Comparison of ENCODE assay signal across 9 mouse cellular contexts in the genomic region with DNA sequence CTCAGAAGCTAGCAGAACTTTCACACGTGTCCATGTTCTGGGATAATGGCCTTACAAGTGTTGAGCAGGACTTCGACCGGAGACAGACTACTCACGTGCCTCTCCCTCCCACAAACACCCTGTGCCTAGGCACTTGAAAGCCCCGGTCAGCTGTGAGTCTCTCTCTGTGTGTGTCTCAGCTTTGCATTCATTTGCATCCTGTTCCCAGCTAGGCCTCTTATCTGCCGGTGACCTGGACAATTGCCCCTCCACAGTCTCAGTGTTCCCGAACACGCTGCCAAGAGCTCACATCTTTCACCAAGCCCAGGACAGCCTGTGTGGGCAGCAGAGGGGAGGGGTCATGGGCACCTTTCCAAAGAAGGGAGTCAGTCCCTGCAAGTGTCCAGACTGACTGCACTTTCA. TPM values are rescaled to one million over a fixed set of nuclear protein-coding genes. Genes with fewer than 3 reads are reported as not detected.
A peak's percentile ranks its signal among the peaks of the same experiment; 100 is the strongest.
DNase-seq lines count a peak whose midpoint lies in the region; ATAC-seq and TF ChIP-seq lines count a peak whose summit lies in the region.
"Had no signal": no experiment of that assay in that cellular context is flagged by ENCODE, and none has a peak within 500 bp of the region (broad histone marks: within the 10 kb centered on the region; RNA-seq: fewer than 3 reads in every experiment).

No protein-coding gene starts in this region.

- H3K4me2 ChIP-seq in forebrain, embryonic 14.5 days (ENCODE audit: low read length): peak overlapping the region; percentile 79
- peak overlapping the region; percentile 97 for H3K4me2 ChIP-seq in intestine, embryonic 16.5 days (ENCODE audit: low read depth, low read length)
- H3K4me2 ChIP-seq in lung, embryonic 16.5 days (ENCODE audit: low read depth, low read length): peak overlapping the region; percentile 98

- TF ChIP-seq POLR2A in liver, adult 2 months (IDR thresholded peaks at IDR 0.05; ENCODE audit: extremely low read depth, insufficient read depth, low read length): no peak

- no peaks in the 10 kb centered on the region for H3K36me3 ChIP-seq in liver, adult 2 months (ENCODE audit: control insufficient read depth, insufficient read depth, low read length)
- no peaks in the 10 kb centered on the region for H3K36me3 ChIP-seq in forebrain, embryonic 14.5 days (ENCODE audit: control insufficient read depth, insufficient read depth, low read length)
- no peaks in the 10 kb centered on the region for H3K36me3 ChIP-seq in intestine, embryonic 16.5 days (ENCODE audit: control insufficient read depth, insufficient read depth, low read length)
- H3K36me3 ChIP-seq in lung, embryonic 16.5 days (ENCODE audit: control insufficient read depth, insufficient read depth, low read length): no peaks in the 10 kb centered on the region

- no peak overlapping the region for H3K4me3 ChIP-seq in liver, adult 2 months (ENCODE audit: insufficient read depth, low read depth, low read length)
- H3K4me3 ChIP-seq in forebrain, embryonic 14.5 days (ENCODE audit: low read depth, low read length): no peak overlapping the region
- H3K4me3 ChIP-seq in intestine, embryonic 16.5 days (ENCODE audit: low read length): peak overlapping the region; percentile 75
- peak overlapping the region; percentile 80; the same call in 1 of the 2 replicates for H3K4me3 ChIP-seq in lung, embryonic 16.5 days (ENCODE audit: low read length)

- no peak for TF ChIP-seq CTCF in liver, adult 2 months (IDR thresholded peaks at IDR 0.05; ENCODE audit: low read depth, low read length)

- no peak overlapping the region for H3K9ac ChIP-seq in liver, adult 2 months (ENCODE audit: low read depth, low read length)
- H3K9ac ChIP-seq in forebrain, embryonic 14.5 days (ENCODE audit: low read length): no peak overlapping the region
- peak overlapping the region; percentile 80 for H3K9ac ChIP-seq in intestine, embryonic 16.5 days (ENCODE audit: low read depth, low read length)
- peak overlapping the region; percentile 81 for H3K9ac ChIP-seq in lung, embryonic 16.5 days (ENCODE audit: low read length)

- peak; percentile 76 for DNase-seq in liver, adult 2 months (ENCODE audit: extremely low read depth, low read depth, low spot score)
- no peak for DNase-seq in liver
- peak; percentile 42 for DNase-seq in forebrain, embryonic 14.5 days (ENCODE audit: low spot score)
- DNase-seq in thymus, postnatal 4 days: no peak
- DNase-seq in urinary bladder, postnatal 10 days (ENCODE audit: low spot score): no peak
- DNase-seq in layer of hippocampus, postnatal 14 days (ENCODE audit: low spot score in 2 of 2): no peak

- 0 out of 2 replicates have a peak, but pooled peaks have one; percentile 41 for ATAC-seq in forebrain, embryonic 14.5 days
- ATAC-seq in intestine, embryonic 16.5 days: peak; percentile 47
- ATAC-seq in lung, embryonic 16.5 days (ENCODE audit: low read depth): peak; percentile 26

- H3K79me2 ChIP-seq in liver, adult 2 months (ENCODE audit: control insufficient read depth, insufficient read depth, low read length): peaks cover 3% of the 10 kb centered on the region; the same call in 1 of the 2 replicates

- 6% methylated on average over 8 of the region's 8 CpGs for WGBS in liver, adult 2 months
- WGBS in forebrain, embryonic 14.5 days: 1% methylated on average over 8 of the region's 8 CpGs
- 10% methylated on average over 8 of the region's 8 CpGs for WGBS in intestine, embryonic 16.5 days
- WGBS in lung, embryonic 16.5 days: 7% methylated on average over 8 of the region's 8 CpGs

- H3K27ac ChIP-seq in liver, adult 2 months (replicated peaks; ENCODE audit: insufficient read depth, low read depth, low read length): peak overlapping the region; percentile 62
- H3K27ac ChIP-seq in forebrain, embryonic 14.5 days (ENCODE audit: low read depth, low read length): no peak overlapping the region
- H3K27ac ChIP-seq in intestine, embryonic 16.5 days (ENCODE audit: low read length): peak overlapping the region; percentile 93
- H3K27ac ChIP-seq in lung, embryonic 16.5 days (ENCODE audit: low read length): peak overlapping the region; percentile 87

- peaks cover 16% of the 10 kb centered on the region for H3K4me1 ChIP-seq in liver, adult 2 months (ENCODE audit: control insufficient read depth, insufficient read depth, low read length)
- peaks cover 9% of the 10 kb centered on the region; the same call in 1 of the 2 replicates for H3K4me1 ChIP-seq in forebrain, embryonic 14.5 days (ENCODE audit: control insufficient read depth, insufficient read depth, low read length)
- H3K4me1 ChIP-seq in intestine, embryonic 16.5 days (ENCODE audit: control insufficient read depth, insufficient read depth, low read length): peaks cover 29% of the 10 kb centered on the region
- H3K4me1 ChIP-seq in lung, embryonic 16.5 days (replicated peaks; ENCODE audit: control insufficient read depth, insufficient read depth, low read length): peaks cover 45% of the 10 kb centered on the region

- no peaks in the 10 kb centered on the region for H3K9me3 ChIP-seq in forebrain, embryonic 14.5 days (replicated peaks; ENCODE audit: control insufficient read depth, low read length)
- no peaks in the 10 kb centered on the region for H3K9me3 ChIP-seq in intestine, embryonic 16.5 days (ENCODE audit: control insufficient read depth, low read length)
- H3K9me3 ChIP-seq in lung, embryonic 16.5 days (ENCODE audit: control insufficient read depth, low read length): no peaks in the 10 kb centered on the region

- H3K27me3 ChIP-seq in liver, adult 2 months (ENCODE audit: control insufficient read depth, insufficient read depth, low read length): no peaks in the 10 kb centered on the region
- H3K27me3 ChIP-seq in forebrain, embryonic 14.5 days (replicated peaks; ENCODE audit: control insufficient read depth, insufficient read depth, low read length): peaks cover 28% of the 10 kb centered on the region
- H3K27me3 ChIP-seq in intestine, embryonic 16.5 days (replicated peaks; ENCODE audit: control insufficient read depth, insufficient read depth, low read length): no peaks in the 10 kb centered on the region
- H3K27me3 ChIP-seq in lung, embryonic 16.5 days (ENCODE audit: control insufficient read depth, insufficient read depth, low read depth, low read length): peaks cover 2% of the 10 kb centered on the region

RNA-seq across cellular contexts. Expression of a gene that starts 0.7 kb away (rescaled TPM):
- 2.7 and 4.3 TPM in 2 replicates for total RNA-seq in liver, adult 2 months (2014; rRNA removed)
- polyA plus RNA-seq in liver, adult 2 months (2012; rRNA removed): 15.0 and 18.7 TPM in 2 replicates
- 1.1 and 1.4 TPM in 2 replicates for polyA plus RNA-seq in forebrain, embryonic 14.5 days (2014; fragmentation: Nextera tagmentation; extraction: Ambion mirVana)
- polyA plus RNA-seq in intestine, embryonic 16.5 days (2015; fragmentation: Nextera tagmentation; extraction: Ambion mirVana): 5.2 and 6.1 TPM in 2 replicates
- polyA plus RNA-seq in lung, embryonic 16.5 days (2015; fragmentation: Nextera tagmentation; extraction: Ambion mirVana): 6.1 and 6.2 TPM in 2 replicates
- 1 to 10 TPM; 4.8 to 4.9 TPM for total RNA-seq in layer of hippocampus, postnatal 14 days (2021)

RNA-seq across cellular contexts. Expression of a gene that starts 30.2 kb away (rescaled TPM):
- total RNA-seq in liver, adult 2 months (2014; rRNA removed): 0.74 and 1.1 TPM in 2 replicates
- polyA plus RNA-seq in liver, adult 2 months (2012; rRNA removed): 1.2 and 2.3 TPM in 2 replicates
- polyA plus RNA-seq in forebrain, embryonic 14.5 days (2014; fragmentation: Nextera tagmentation; extraction: Ambion mirVana): 48.2 and 51.5 TPM in 2 replicates
- 17.2 and 18.2 TPM in 2 replicates for polyA plus RNA-seq in intestine, embryonic 16.5 days (2015; fragmentation: Nextera tagmentation; extraction: Ambion mirVana)
- polyA plus RNA-seq in lung, embryonic 16.5 days (2015; fragmentation: Nextera tagmentation; extraction: Ambion mirVana): 40.8 and 43.1 TPM in 2 replicates
- 1 to 10 TPM; 7.9 to 8.3 TPM for total RNA-seq in layer of hippocampus, postnatal 14 days (2021)

RNA-seq across cellular contexts. Expression of a gene that starts 38.9 kb away (rescaled TPM):
- 6.5 and 8.5 TPM in 2 replicates for total RNA-seq in liver, adult 2 months (2014; rRNA removed)
- 39.7 and 42.7 TPM in 2 replicates for polyA plus RNA-seq in liver, adult 2 months (2012; rRNA removed)
- polyA plus RNA-seq in forebrain, embryonic 14.5 days (2014; fragmentation: Nextera tagmentation; extraction: Ambion mirVana): 5.1 and 8.0 TPM in 2 replicates
- polyA plus RNA-seq in intestine, embryonic 16.5 days (2015; fragmentation: Nextera tagmentation; extraction: Ambion mirVana): 34.5 and 36.1 TPM in 2 replicates
- 113 TPM in 2 replicates for polyA plus RNA-seq in lung, embryonic 16.5 days (2015; fragmentation: Nextera tagmentation; extraction: Ambion mirVana)
- total RNA-seq in layer of hippocampus, postnatal 14 days (2021): 10 to 100 TPM in 1 of 2 experiments, 1 to 10 TPM in 1; 9.9 to 10.5 TPM

RNA-seq across cellular contexts. Expression of a gene that starts 51.8 kb away (rescaled TPM):
- 0.55 TPM in 1 of 2 replicates, not detected in the other for total RNA-seq in liver, adult 2 months (2014; rRNA removed)
- 0.57 TPM in 1 of 2 replicates, not detected in the other for polyA plus RNA-seq in liver, adult 2 months (2012; rRNA removed)
- polyA plus RNA-seq in forebrain, embryonic 14.5 days (2014; fragmentation: Nextera tagmentation; extraction: Ambion mirVana): not detected in 2 replicates
- polyA plus RNA-seq in intestine, embryonic 16.5 days (2015; fragmentation: Nextera tagmentation; extraction: Ambion mirVana): 1,298 and 1,309 TPM in 2 replicates
- polyA plus RNA-seq in lung, embryonic 16.5 days (2015; fragmentation: Nextera tagmentation; extraction: Ambion mirVana): 1.0 and 1.2 TPM in 2 replicates
- total RNA-seq in layer of hippocampus, postnatal 14 days (2021): not detected
- polyA plus RNA-seq: limb, embryonic 11.5 days had no signal

Comparison
In these comparisons a context has a peak if more than half of its experiments do, and no peak if none do; other contexts are left out.
1. DNase-seq: peak in liver, adult 2 months (single experiment) and forebrain, embryonic 14.5 days (single experiment); none in liver (single experiment), thymus, postnatal 4 days (single experiment), urinary bladder, postnatal 10 days (single experiment) and layer of hippocampus, postnatal 14 days (0 of 2).
2. H3K4me3 ChIP-seq: peak in intestine, embryonic 16.5 days (single experiment) and lung, embryonic 16.5 days (single experiment); none in liver, adult 2 months (single experiment) and forebrain, embryonic 14.5 days (single experiment).
3. H3K9ac ChIP-seq: peak in intestine, embryonic 16.5 days (single experiment) and lung, embryonic 16.5 days (single experiment); none in liver, adult 2 months (single experiment) and forebrain, embryonic 14.5 days (single experiment).
4. Peak in every context shown above with its lines, with median percentiles within 50 percentile points of each other: ATAC-seq and H3K4me2 ChIP-seq.